Mouse (Mus musculus): Measurements from ENCODE around the gene Gm4131.

- TF ChIP-seq POLR2A (IDR thresholded peaks at IDR 0.05; ENCODE audit: extremely low read depth, insufficient read depth, low read length) (no peak), CTCF (IDR thresholded peaks at IDR 0.05; ENCODE audit: extremely low read depth, insufficient read depth, low read length) (no peak)
Measured at GRCm38 (mm10) chr14:62536988-62537387, 29.7 kb downstream of the Gm4131 start.
